Mouse (Mus musculus) frontal cortex, adult 2 months (tissue): ENCODE measurements at regions not wholly inside any gene's neighbourhood (a gene's known extent, or its start where the extent isn't known, plus 50 kb on each side); places are given as distances from the start of the nearest gene placed in this dataset.

Experiments used
- DNase-seq, 2 experiments: peaks; one replicate each; pipeline ENCODE4 v3.0.0; 2022; ENCODE audit warnings: low spot score in 1 of 2; ENCODE audit errors: extremely low spot score in 1 of 2

GRCm38 (mm10) chr7:69326311-69326710 is 577.3 kb upstream of the Arrdc4 start:
- DNase-seq = no peak

GRCm38 (mm10) chr7:69277056-69277705 is 528.1 kb upstream of the Arrdc4 start:
- no peak for DNase-seq

- no peak for DNase-seq
These were observed 527.5 kb upstream of the Arrdc4 start for GRCm38 (mm10) chr7:69276376-69277055.

- DNase-seq = no peak
These were observed 524.6 kb upstream of the Arrdc4 start for GRCm38 (mm10) chr7:69273670-69274069.

- no peak for DNase-seq
These were observed 495.5 kb upstream of the Arrdc4 start for GRCm38 (mm10) chr7:69244519-69244918.

GRCm38 (mm10) chr7:69233296-69233695 is 484.3 kb upstream of the Arrdc4 start:
- DNase-seq = peak; percentile 78 to 86

GRCm38 (mm10) chr7:69217871-69218270 is 468.8 kb upstream of the Arrdc4 start:
- peak; percentile 25 to 45 for DNase-seq
